Mouse (Mus musculus) stomach, postnatal 0 days (tissue): ENCODE results near the gene Dirc2.

Source experiments
- CTCF ChIP-seq: IDR thresholded peaks from 2 replicates; pipeline ENCODE4 v1.5.1; 2016; ENCODE audit warnings: antibody characterized with exemption, low read depth, mild to moderate bottlenecking, moderate library complexity
- EP300 ChIP-seq: optimal IDR thresholded peaks from 2 replicates; pipeline ENCODE3; 2016; ENCODE audit warnings: antibody characterized with exemption

- TF ChIP-seq CTCF (no peak), EP300 (no peak)
Measured at GRCm38 (mm10) chr16:35701823-35702222, 67.3 kb downstream of the Dirc2 start.
